Mouse (Mus musculus): ENCODE results near the gene Tmem37.

DNA sequence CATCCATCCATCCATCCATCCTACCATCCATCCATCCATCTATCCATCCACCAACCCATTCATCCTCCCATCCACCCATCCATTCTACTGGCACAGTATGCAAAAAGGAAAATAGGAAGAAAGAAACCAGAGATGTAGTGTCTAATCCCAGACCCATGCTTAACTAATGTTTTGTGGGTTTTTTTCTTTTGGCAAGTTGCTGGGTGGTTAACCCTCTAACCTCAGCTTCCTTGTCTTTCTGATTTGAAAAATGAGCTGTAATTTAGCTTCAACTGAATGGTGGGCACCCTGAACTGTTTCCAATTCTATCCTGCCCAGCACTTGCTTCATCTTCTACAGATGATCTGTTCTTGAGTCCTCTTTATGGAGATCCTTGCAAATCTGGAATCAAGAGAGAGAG is 26.5 kb downstream of the Tmem37 start:
- TF ChIP-seq ZNF384 (IDR thresholded peaks at IDR 0.05; ENCODE audit: low read depth, low read length), result no peak
- TF ChIP-seq ZC3H11A (IDR thresholded peaks at IDR 0.05; ENCODE audit: borderline replicate concordance, low read depth, low read length), result no peak
- no peak for TF ChIP-seq CHD2 (IDR thresholded peaks at IDR 0.05; ENCODE audit: low read depth, low read length)
- TF ChIP-seq HCFC1 (IDR thresholded peaks at IDR 0.05; ENCODE audit: borderline replicate concordance, insufficient read depth, low read length), result no peak
- no peak for TF ChIP-seq MAFK (IDR thresholded peaks at IDR 0.05; ENCODE audit: insufficient read depth, low read depth, low read length)

Data from ES-E14 (cell line).